Mouse (Mus musculus) thymus, adult 18-20 months (tissue): Measurements from ENCODE around the gene Cat.

Experiments
- DNase-seq, 2 experiments: peaks; one replicate each; pipeline ENCODE4 v3.0.0; 2022; ENCODE audit warnings: mixed read lengths in 2 of 2

The Cat gene

GRCm38 (mm10) chr2:103484617-103485401 is at the start of gene Cat:
TSS of gene Cat (minus strand) at chr2:103485160.
- peak; percentile 96 to 97 for DNase-seq

GRCm38 (mm10) chr2:103525596-103525995 is 40.6 kb upstream of the Cat start:
- no peak for DNase-seq

GRCm38 (mm10) chr2:103516472-103516871 is 31.5 kb upstream of the Cat start:
- DNase-seq: no peak

- no peak for DNase-seq
These were observed 30.7 kb upstream of the Cat start for GRCm38 (mm10) chr2:103515513-103516180.

- DNase-seq: no peak
These were observed 27.3 kb upstream of the Cat start for GRCm38 (mm10) chr2:103512066-103512795.

- DNase-seq: no peak
These were observed 26.7 kb upstream of the Cat start for GRCm38 (mm10) chr2:103511631-103512030.

GRCm38 (mm10) chr2:103511042-103511441 is 26.1 kb upstream of the Cat start:
- no peak for DNase-seq

- DNase-seq: no peak
These were observed 22.7 kb upstream of the Cat start for GRCm38 (mm10) chr2:103507651-103508050.

GRCm38 (mm10) chr2:103505956-103506355 is 21.0 kb upstream of the Cat start:
- DNase-seq: no peak

- no peak for DNase-seq
These were observed 19.5 kb upstream of the Cat start for GRCm38 (mm10) chr2:103504463-103504862.

- DNase-seq: no peak
These were observed 15.8 kb upstream of the Cat start for GRCm38 (mm10) chr2:103500769-103501168.

- no peak for DNase-seq
These were observed 10.9 kb upstream of the Cat start for GRCm38 (mm10) chr2:103495633-103496418.

GRCm38 (mm10) chr2:103493827-103494226 is 8.9 kb upstream of the Cat start:
- no peak for DNase-seq

- no peak for DNase-seq
These were observed 7.6 kb upstream of the Cat start for GRCm38 (mm10) chr2:103492526-103492925.

- no peak for DNase-seq
These were observed 907 bp downstream of the Cat start for GRCm38 (mm10) chr2:103483986-103484520.

GRCm38 (mm10) chr2:103483289-103483985 is 1.5 kb downstream of the Cat start:
- DNase-seq: no peak

GRCm38 (mm10) chr2:103481314-103482231 is 3.4 kb downstream of the Cat start:
- no peak for DNase-seq

- DNase-seq: no peak
These were observed 4.1 kb downstream of the Cat start for GRCm38 (mm10) chr2:103480871-103481270.

- no peak for DNase-seq
These were observed 4.7 kb downstream of the Cat start for GRCm38 (mm10) chr2:103480240-103480639.

- no peak for DNase-seq
These were observed 6.6 kb downstream of the Cat start for GRCm38 (mm10) chr2:103478326-103478725.

GRCm38 (mm10) chr2:103477456-103477855 is 7.5 kb downstream of the Cat start:
- DNase-seq: no peak
